Mouse (Mus musculus) small intestine, adult 2 months (tissue): Measurements from ENCODE around the gene Igsf9.

ENCODE experiments used
- CTCF ChIP-seq: fragments of 200-500 bp; IDR thresholded peaks from 2 replicates; pipeline ENCODE4 v1.5.1; 2012; ENCODE audit warnings: low read depth, mild to moderate bottlenecking, control low read depth, inconsistent platforms, low read length, moderate library complexity, mixed read lengths; ENCODE audit not compliant: insufficient replicate concordance, insufficient read length; ENCODE audit errors: extremely low read depth
- POLR2A ChIP-seq: fragments of 200-500 bp; IDR thresholded peaks from 2 replicates; pipeline ENCODE4 v1.6.1; 2012; ENCODE audit warnings: low read depth, mild to moderate bottlenecking, control low read depth, inconsistent platforms, low read length, moderate library complexity

- TF ChIP-seq CTCF (no peak), POLR2A (no peak)
Observed at GRCm38 (mm10) chr1:172515396-172515795, 33.8 kb downstream of the Igsf9 start.
